Mouse (Mus musculus) liver, postnatal 0 days (tissue): ENCODE results near the gene Nap1l1. TPM values are rescaled to one million over a fixed set of nuclear protein-coding genes. Genes with fewer than 3 reads are reported as not detected.
A peak's percentile ranks its signal among the peaks of the same experiment; 100 is the strongest.
"Not testable (repeated sequence)": the region's sequence is repeated elsewhere in the genome, so short reads cannot be mapped to it uniquely, and the experiment has no call there.

Experiments used
- ATAC-seq: fragments of 200-750 bp; cut with Nextera tagmentation; 2 replicates; pipeline ENCODE4 v1.8.0; 2017; ENCODE audit warnings: mild to moderate bottlenecking, moderate library complexity
- DNase-seq: peaks from one replicate; pipeline ENCODE4 v3.0.0-alpha.2; 2016
- H3K27ac ChIP-seq: fragments of 300-500 bp; sonication (generic); 2 replicates; pipeline ENCODE4 v1.5.1; 2014; ENCODE audit warnings: antibody characterized with exemption, moderate library complexity, mild to moderate bottlenecking, low read depth
- H3K27me3 ChIP-seq: fragments of 300-500 bp; sonication (generic); 2 replicates; pipeline ENCODE4 v1.6.1; 2014; ENCODE audit warnings: low read length, control low read depth, mixed read lengths; ENCODE audit not compliant: insufficient read depth
- H3K36me3 ChIP-seq: fragments of 300-500 bp; sonication (generic); replicated peaks from 2 replicates; pipeline ENCODE4 v1.6.1; 2014; ENCODE audit warnings: mild to moderate bottlenecking, control low read depth, low read length, moderate library complexity, mixed read lengths; ENCODE audit not compliant: insufficient read depth
- H3K4me1 ChIP-seq: fragments of 300-500 bp; sonication (generic); 2 replicates; pipeline ENCODE4 v1.6.1; 2014; ENCODE audit warnings: antibody characterized with exemption, mild to moderate bottlenecking, control low read depth; ENCODE audit not compliant: insufficient read depth
- H3K4me2 ChIP-seq: fragments of 300-500 bp; sonication (generic); 2 replicates; pipeline ENCODE4 v1.6.1; 2014; ENCODE audit warnings: low read depth, mild to moderate bottlenecking, low read length, moderate library complexity, mixed read lengths
- H3K4me3 ChIP-seq: fragments of 300-500 bp; sonication (generic); 2 replicates; pipeline ENCODE4 v1.5.1; 2014; ENCODE audit warnings: low read depth, low read length
- H3K9ac ChIP-seq: fragments of 300-500 bp; sonication (generic); replicated peaks from 2 replicates; pipeline ENCODE4 v1.6.1; 2014; ENCODE audit warnings: mild to moderate bottlenecking, moderate library complexity
- H3K9me3 ChIP-seq: fragments of 300-500 bp; sonication (generic); 2 replicates; pipeline ENCODE4 v1.6.1; 2016; ENCODE audit warnings: mild to moderate bottlenecking, control low read depth, low read length, mixed read lengths
- CTCF ChIP-seq: sonication (generic); IDR thresholded peaks from 2 replicates; pipeline ENCODE4 v1.5.1; 2016; ENCODE audit warnings: antibody characterized with exemption, low read depth
- EP300 ChIP-seq: IDR thresholded peaks from 2 replicates; pipeline ENCODE4 v1.6.1; 2016; ENCODE audit warnings: antibody characterized with exemption, low read depth, mild to moderate bottlenecking
- WGBS: fragments of 180-500 bp; shearing (Covaris S2); extraction: QIAGEN DNeasy Blood & Tissue Kit; methylation state at CpG from one replicate; pipeline ENCODE4 v1.1.7; 2014; ENCODE audit not compliant: insufficient replicate concordance; 5-methylcytosine and 5-hydroxymethylcytosine counted together
- polyA plus RNA-seq: library from polyadenylated mRNA; unstranded; fragments of >200 nt; fragmentation: Nextera tagmentation; extraction: Ambion mirVana; gene quantifications from 2 replicates; pipeline ENCODE4 v1.2.1, GENCODE M21; 2015

Nap1l1 gene
- polyA plus RNA-seq, 1 experiment from 2014 or later = 73.7 TPM

- ATAC-seq = no peak
Measured at GRCm38 (mm10) chr10:111476301-111476700, 3.3 kb downstream of the Nap1l1 start.

GRCm38 (mm10) chr10:111476989-111477510, 4.0 kb downstream of the Nap1l1 start:
- TF ChIP-seq CTCF = no peak
- TF ChIP-seq EP300 = no peak
- Histone ChIP-seq H3K36me3 (peaks cover 9% of the 10 kb centered on the region), H3K4me3 (no peak overlapping the region), H3K27me3 (no peaks in the 10 kb centered on the region), H3K4me2 (no peak overlapping the region), H3K27ac (no peak overlapping the region), H3K9me3 (no peaks in the 10 kb centered on the region), H3K4me1 (peaks cover 35% of the 10 kb centered on the region), H3K9ac (no peak overlapping the region)
- DNase-seq (no peak), ATAC-seq (no peak)
- WGBS = 66% methylated on average over 6 of the region's 6 CpGs

More at GRCm38 (mm10) chr10:111476301-111476700, 3.3 kb downstream of the Nap1l1 start:
- Histone ChIP-seq H3K27ac (no peak overlapping the region), H3K27me3 (no peaks in the 10 kb centered on the region), H3K4me1 (peaks cover 33% of the 10 kb centered on the region), H3K9ac (no peak overlapping the region), H3K36me3 (peaks cover 1% of the 10 kb centered on the region), H3K4me2 (peak overlapping the region; percentile 19; the same call in 1 of the 2 replicates), H3K4me3 (no peak overlapping the region), H3K9me3 (no peaks in the 10 kb centered on the region)
- 72% methylated on average over 4 of the region's 4 CpGs for WGBS
- no peak for TF ChIP-seq EP300
- TF ChIP-seq CTCF = no peak
- DNase-seq = no peak

- Histone ChIP-seq H3K36me3 (peaks cover 12% of the 10 kb centered on the region), H3K9me3 (no peaks in the 10 kb centered on the region), H3K27ac (no peak overlapping the region), H3K4me3 (no peak overlapping the region), H3K27me3 (no peaks in the 10 kb centered on the region), H3K9ac (no peak overlapping the region), H3K4me2 (no peak overlapping the region), H3K4me1 (peaks cover 23% of the 10 kb centered on the region)
- TF ChIP-seq CTCF (no peak), EP300 (no peak)
- DNase-seq (no peak), ATAC-seq (no peak)
- 85% methylated on average over 5 of the region's 5 CpGs for WGBS
Measured at GRCm38 (mm10) chr10:111479599-111479998, 6.6 kb downstream of the Nap1l1 start.

- H3K4me1 ChIP-seq = peaks cover 12% of the 10 kb centered on the region
- no peak overlapping the region for H3K9ac ChIP-seq
- no peaks in the 10 kb centered on the region for H3K9me3 ChIP-seq
- H3K4me3 ChIP-seq = no peak overlapping the region
- H3K27ac ChIP-seq = peak overlapping the region; percentile 30; the same call in 1 of the 2 replicates
- peaks cover 37% of the 10 kb centered on the region for H3K36me3 ChIP-seq
- WGBS = 68% methylated on average over 2 of the region's 2 CpGs
- H3K27me3 ChIP-seq = no peaks in the 10 kb centered on the region
- no peak overlapping the region for H3K4me2 ChIP-seq
- TF ChIP-seq EP300 (no peak), CTCF (no peak)
- DNase-seq (no peak), ATAC-seq (peak; percentile 57)
Measured at GRCm38 (mm10) chr10:111482654-111483053, 9.6 kb downstream of the Nap1l1 start.

GRCm38 (mm10) chr10:111484079-111484478, 11.1 kb downstream of the Nap1l1 start:
- H3K27me3 ChIP-seq = no peaks in the 10 kb centered on the region
- no peak for TF ChIP-seq CTCF
- TF ChIP-seq EP300 = no peak
- H3K36me3 ChIP-seq = peaks cover 47% of the 10 kb centered on the region
- H3K4me2 ChIP-seq = no peak overlapping the region
- 58% methylated on average over 5 of the region's 5 CpGs for WGBS
- no peak overlapping the region for H3K9ac ChIP-seq
- H3K4me1 ChIP-seq = peaks cover 10% of the 10 kb centered on the region
- H3K9me3 ChIP-seq = no peaks in the 10 kb centered on the region
- H3K4me3 ChIP-seq = no peak overlapping the region
- ATAC-seq (peak; percentile 13; the same call in 1 of the 2 replicates), DNase-seq (no peak)
- no peak overlapping the region for H3K27ac ChIP-seq

GRCm38 (mm10) chr10:111488793-111489192, 15.8 kb downstream of the Nap1l1 start:
- peak; percentile 46 for TF ChIP-seq CTCF
- TF ChIP-seq EP300 = no peak
- Histone ChIP-seq H3K27me3 (no peaks in the 10 kb centered on the region), H3K9ac (no peak overlapping the region), H3K4me2 (no peak overlapping the region), H3K4me1 (peaks cover 6% of the 10 kb centered on the region; the same call in 1 of the 2 replicates), H3K4me3 (no peak overlapping the region), H3K27ac (no peak overlapping the region), H3K9me3 (no peaks in the 10 kb centered on the region), H3K36me3 (peaks cover 70% of the 10 kb centered on the region)
- ATAC-seq (no peak), DNase-seq (no peak)
- 86% methylated on average over 2 of the region's 2 CpGs for WGBS

GRCm38 (mm10) chr10:111490079-111490478, 17.1 kb downstream of the Nap1l1 start:
- not testable (repeated sequence) for H3K9ac ChIP-seq
- ATAC-seq = peak; percentile 67
- H3K36me3 ChIP-seq = peaks cover 74% of the 10 kb centered on the region

More at GRCm38 (mm10) chr10:111490079-111490478, 17.1 kb downstream of the Nap1l1 start:
- H3K27me3 ChIP-seq, H3K9me3 ChIP-seq, DNase-seq, H3K4me1 ChIP-seq, H3K4me3 ChIP-seq, H3K4me2 ChIP-seq, H3K27ac ChIP-seq: not testable (repeated sequence)
- 68% methylated on average over 4 of the region's 4 CpGs for WGBS
